Mouse (Mus musculus) liver, adult 2 months (tissue): Measurements from ENCODE around the gene Snrpb2. TPM values are rescaled to one million over a fixed set of nuclear protein-coding genes. Genes with fewer than 3 reads are reported as not detected.

Source experiments
- DNase-seq: peaks from one replicate; pipeline ENCODE4 v3.0.0-alpha.2; 2011; ENCODE audit warnings: low read depth, low spot score; ENCODE audit errors: extremely low read depth
- H3K27ac ChIP-seq: fragments of 200-500 bp; replicated peaks from 2 replicates; pipeline ENCODE4 v1.5.1; 2012; ENCODE audit warnings: low read depth, mild to moderate bottlenecking, control low read depth, inconsistent platforms, low read length; ENCODE audit not compliant: insufficient read depth
- H3K27me3 ChIP-seq: fragments of 200-500 bp; 2 replicates; pipeline ENCODE4 v1.6.1; 2012; ENCODE audit warnings: mild to moderate bottlenecking, moderate library complexity, low read length, inconsistent platforms; ENCODE audit not compliant: control insufficient read depth, insufficient read depth
- H3K36me3 ChIP-seq: fragments of 200-500 bp; 2 replicates; pipeline ENCODE4 v1.6.1; 2012; ENCODE audit warnings: low read length, inconsistent platforms; ENCODE audit not compliant: control insufficient read depth, insufficient read depth
- H3K4me1 ChIP-seq: fragments of 200-500 bp; 2 replicates; pipeline ENCODE4 v1.6.1; 2011; ENCODE audit warnings: low read length; ENCODE audit not compliant: control insufficient read depth, insufficient read depth
- H3K4me3 ChIP-seq: fragments of 200-500 bp; 2 replicates; pipeline ENCODE4 v1.5.1; 2011; ENCODE audit warnings: low read depth, mild to moderate bottlenecking, control low read depth, low read length, moderate library complexity; ENCODE audit not compliant: insufficient read depth
- H3K79me2 ChIP-seq: fragments of 200-500 bp; 2 replicates; pipeline ENCODE4 v1.6.1; 2012; ENCODE audit warnings: inconsistent platforms, mild to moderate bottlenecking, low read length, moderate library complexity; ENCODE audit not compliant: control insufficient read depth, insufficient read depth
- H3K9ac ChIP-seq: fragments of 200-500 bp; 2 replicates; pipeline ENCODE4 v1.6.1; 2012; ENCODE audit warnings: low read depth, mild to moderate bottlenecking, control low read depth, inconsistent platforms, low read length
- CTCF ChIP-seq: fragments of 200-500 bp; IDR thresholded peaks from 2 replicates; pipeline ENCODE4 v1.5.1; 2011; ENCODE audit warnings: low read depth, low read length, control low read depth
- POLR2A ChIP-seq: fragments of 200-500 bp; IDR thresholded peaks from 2 replicates; pipeline ENCODE4 v1.6.1; 2011; ENCODE audit warnings: low read length, control low read depth; ENCODE audit not compliant: insufficient read depth; ENCODE audit errors: extremely low read depth
- WGBS: fragments of 180-500 bp; shearing (Covaris S2); methylation state at CpG from one replicate; pipeline ENCODE4 v1.1.7; 2018; 5-methylcytosine and 5-hydroxymethylcytosine counted together
- polyA plus RNA-seq: library from polyadenylated mRNA; depleted of rRNA; stranded (reverse); fragments of >200 nt; gene quantifications from 2 replicates; pipeline ENCODE4 v1.2.3, GENCODE M21; 2012
- total RNA-seq: library from RNA; depleted of rRNA; stranded (reverse); fragments of >200 nt; gene quantifications from 2 replicates; pipeline ENCODE4 v1.2.3, GENCODE M21; 2014

The Snrpb2 gene
- total and polyA plus RNA-seq, 2 experiments: 1.5 to 14.2 TPM

DNA sequence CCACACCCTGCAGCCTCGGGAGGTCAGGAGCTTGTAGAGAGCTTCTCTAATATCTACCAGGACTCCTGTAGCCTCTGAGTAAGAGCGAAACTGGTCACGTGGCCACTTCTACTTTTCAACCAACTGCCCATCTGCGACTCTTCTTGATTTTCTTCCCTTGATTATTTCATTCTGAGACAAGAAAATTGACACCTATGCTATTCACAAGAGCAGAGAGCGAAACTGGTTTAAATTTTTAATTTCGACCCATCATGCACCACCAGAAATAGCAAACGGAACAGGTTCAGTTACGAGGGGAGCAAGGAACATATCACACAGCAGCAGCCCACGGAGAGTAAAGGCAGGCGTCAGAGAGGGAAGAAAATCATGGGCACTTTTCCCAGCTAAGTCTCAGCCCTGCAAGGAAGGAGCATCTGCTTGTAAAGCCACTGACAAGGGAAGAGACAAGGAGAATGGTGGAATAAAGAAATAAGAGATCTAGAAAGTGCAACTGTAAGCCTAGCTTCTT lies 27.7 kb upstream of the Snrpb2 start:
- Histone ChIP-seq H3K27ac (no peak overlapping the region), H3K79me2 (no peaks in the 10 kb centered on the region), H3K27me3 (no peaks in the 10 kb centered on the region), H3K9ac (no peak overlapping the region), H3K4me3 (no peak overlapping the region), H3K36me3 (no peaks in the 10 kb centered on the region), H3K4me1 (no peaks in the 10 kb centered on the region)
- peak; percentile 18 for DNase-seq
- no peak for TF ChIP-seq CTCF
- TF ChIP-seq POLR2A: no peak
- 78% methylated on average over 10 of the region's 10 CpGs for WGBS

- H3K79me2 ChIP-seq: no peaks in the 10 kb centered on the region
- 35% methylated on average over 1 of the region's 1 CpGs for WGBS
- peak; percentile 49 for DNase-seq
- H3K9ac ChIP-seq: no peak overlapping the region
- H3K27me3 ChIP-seq: no peaks in the 10 kb centered on the region
- H3K4me3 ChIP-seq: no peak overlapping the region
- no peak overlapping the region for H3K27ac ChIP-seq
- no peak for TF ChIP-seq CTCF
- TF ChIP-seq POLR2A: no peak
- H3K4me1 ChIP-seq: no peaks in the 10 kb centered on the region
- no peaks in the 10 kb centered on the region for H3K36me3 ChIP-seq
Measured at GRCm38 (mm10) chr2:143041596-143041995, 21.2 kb upstream of the Snrpb2 start.

DNA sequence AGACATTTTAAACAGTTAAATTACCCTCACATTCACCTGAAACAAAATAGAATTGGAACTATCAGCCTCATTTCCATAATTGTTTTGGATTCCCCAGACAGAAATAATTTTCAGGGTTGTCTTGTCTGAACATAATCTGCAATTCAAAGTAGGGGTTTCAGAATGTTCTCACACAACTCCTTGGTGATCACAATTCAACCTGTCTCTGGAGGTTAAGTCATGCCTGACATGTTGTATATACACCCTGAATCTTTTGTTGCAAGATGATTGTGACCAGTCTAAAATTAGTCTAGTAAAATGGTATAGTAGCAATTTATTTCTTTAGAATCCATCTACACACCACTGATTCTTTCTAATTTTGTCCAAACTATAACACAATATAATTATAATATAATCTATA lies 7.6 kb upstream of the Snrpb2 start:
- no peaks in the 10 kb centered on the region for H3K4me1 ChIP-seq
- no peak overlapping the region for H3K27ac ChIP-seq
- no peaks in the 10 kb centered on the region for H3K79me2 ChIP-seq
- H3K27me3 ChIP-seq: 0 out of 2 replicates have a peak, but pooled peaks cover 3% of the 10 kb centered on the region
- H3K36me3 ChIP-seq: no peaks in the 10 kb centered on the region
- no peak for DNase-seq
- H3K9ac ChIP-seq: no peak overlapping the region
- no peak for TF ChIP-seq CTCF
- no peak overlapping the region for H3K4me3 ChIP-seq

- Histone ChIP-seq H3K36me3 (no peaks in the 10 kb centered on the region), H3K79me2 (no peaks in the 10 kb centered on the region), H3K9ac (no peak overlapping the region), H3K27me3 (0 out of 2 replicates have a peak, but pooled peaks cover 3% of the 10 kb centered on the region), H3K4me1 (no peaks in the 10 kb centered on the region), H3K4me3 (no peak overlapping the region), H3K27ac (no peak overlapping the region)
- TF ChIP-seq CTCF (no peak), POLR2A (no peak)
- WGBS: 64% methylated on average over 5 of the region's 5 CpGs
- DNase-seq: no peak
Measured at GRCm38 (mm10) chr2:143056736-143057135, 6.1 kb upstream of the Snrpb2 start.

GRCm38 (mm10) chr2:143062432-143062811 lies 417 bp upstream of the Snrpb2 start:
- peaks cover 6% of the 10 kb centered on the region; the same call in 1 of the 2 replicates for H3K4me1 ChIP-seq
- peaks cover 2% of the 10 kb centered on the region; the same call in 1 of the 2 replicates for H3K79me2 ChIP-seq
- no peak for DNase-seq
- TF ChIP-seq CTCF: no peak
- TF ChIP-seq POLR2A: no peak
- H3K4me3 ChIP-seq: peak overlapping the region; percentile 97
- 53% methylated on average over 6 of the region's 6 CpGs for WGBS
- H3K9ac ChIP-seq: 0 out of 2 replicates have a peak overlapping the region, but pooled peaks have one; percentile 29
- H3K27me3 ChIP-seq: 0 out of 2 replicates have a peak, but pooled peaks cover 3% of the 10 kb centered on the region
- H3K36me3 ChIP-seq: peaks cover 21% of the 10 kb centered on the region
- H3K27ac ChIP-seq: no peak overlapping the region

- H3K36me3 ChIP-seq: peaks cover 40% of the 10 kb centered on the region
- no peak overlapping the region for H3K27ac ChIP-seq
- no peak for DNase-seq
- TF ChIP-seq POLR2A: no peak
- no peak for TF ChIP-seq CTCF
- H3K4me1 ChIP-seq: peaks cover 6% of the 10 kb centered on the region; the same call in 1 of the 2 replicates
- H3K79me2 ChIP-seq: peaks cover 2% of the 10 kb centered on the region; the same call in 1 of the 2 replicates
- no peak overlapping the region for H3K4me3 ChIP-seq
- no peak overlapping the region for H3K9ac ChIP-seq
- H3K27me3 ChIP-seq: no peaks in the 10 kb centered on the region
- 73% methylated on average over 3 of the region's 3 CpGs for WGBS
Measured at GRCm38 (mm10) chr2:143065914-143066313, 3.1 kb downstream of the Snrpb2 start.
